Mouse (Mus musculus) embryo, embryonic 11 days (tissue): Measurements from ENCODE around the gene Slc39a8.

ENCODE experiments used
- DNase-seq: peaks from one replicate; pipeline ENCODE4 v3.0.0-alpha.2; 2015

Slc39a8 gene

DNA sequence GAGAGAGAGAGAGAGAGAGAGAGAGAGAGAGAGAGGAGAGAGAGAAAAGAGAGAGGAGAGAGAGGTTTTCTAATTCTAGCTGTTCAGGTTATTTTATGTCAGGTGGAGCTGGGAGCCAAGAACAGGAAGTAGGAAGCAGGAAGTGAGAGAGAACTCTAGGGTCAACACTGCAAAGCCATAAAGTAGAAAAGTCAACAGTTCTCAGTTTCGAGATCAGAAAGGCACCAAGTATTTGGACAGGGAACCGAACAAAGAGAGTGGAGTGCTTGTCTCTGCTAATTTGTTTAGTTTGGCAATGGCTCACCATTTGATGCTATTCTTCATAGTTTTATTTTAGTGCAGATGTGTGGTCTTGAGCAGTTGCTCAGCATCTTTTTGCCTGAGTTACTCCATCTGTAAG, 26.5 kb downstream of the Slc39a8 start:
- DNase-seq: no peak

DNA sequence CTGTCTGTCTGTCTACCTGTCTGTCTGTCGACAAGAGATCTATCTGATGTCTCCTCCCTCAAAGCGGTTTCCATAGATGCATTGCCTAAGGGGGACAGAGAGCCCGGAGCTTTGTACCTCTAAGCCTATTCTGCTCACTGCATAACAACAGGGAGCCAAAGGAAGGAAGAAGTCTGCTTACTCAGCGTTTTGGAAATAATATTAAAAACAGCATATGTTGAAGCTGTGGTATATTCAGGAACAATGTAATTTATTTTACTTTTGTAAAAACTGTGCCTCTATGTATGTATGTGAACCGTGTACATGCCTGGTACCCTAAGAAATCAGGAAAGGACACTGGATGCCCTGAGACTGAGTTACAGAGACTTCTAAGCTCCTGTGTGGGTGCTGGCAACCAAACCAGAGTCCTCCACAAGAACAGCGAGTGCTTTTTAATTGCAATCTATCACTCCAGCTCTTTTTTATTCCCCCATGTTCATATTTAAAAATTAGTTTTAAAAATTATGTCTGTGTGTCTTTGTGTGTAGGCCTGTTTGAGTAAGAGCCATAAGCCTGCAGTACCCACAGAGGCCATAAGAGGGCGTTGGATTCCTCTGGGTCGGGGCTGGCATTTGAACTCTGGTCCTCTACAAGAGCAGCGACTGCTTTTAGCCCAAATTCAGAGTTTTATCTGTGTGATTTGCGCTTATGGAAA, 28.7 kb downstream of the Slc39a8 start:
- DNase-seq: no peak

GRCm38 (mm10) chr3:135854298-135854984, 29.4 kb downstream of the Slc39a8 start:
- DNase-seq: no peak

DNA sequence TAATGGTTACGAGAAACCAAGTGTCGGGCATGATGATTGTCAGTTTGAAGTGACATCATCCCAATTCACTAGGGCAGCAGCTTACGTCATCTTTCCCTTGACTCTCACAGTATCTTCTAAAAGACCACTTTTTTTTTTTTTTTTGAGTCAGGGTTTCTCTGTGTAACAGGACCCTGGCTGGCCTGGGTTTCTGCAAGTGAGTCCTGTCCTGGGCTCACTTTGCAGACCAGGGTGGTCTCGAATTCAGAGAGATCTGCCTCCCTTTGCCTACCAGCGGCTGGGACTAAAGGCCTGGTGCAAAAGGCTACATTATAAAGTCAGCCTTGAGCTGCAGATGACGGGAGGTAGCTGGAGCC, 29.9 kb downstream of the Slc39a8 start:
- no peak for DNase-seq

DNA sequence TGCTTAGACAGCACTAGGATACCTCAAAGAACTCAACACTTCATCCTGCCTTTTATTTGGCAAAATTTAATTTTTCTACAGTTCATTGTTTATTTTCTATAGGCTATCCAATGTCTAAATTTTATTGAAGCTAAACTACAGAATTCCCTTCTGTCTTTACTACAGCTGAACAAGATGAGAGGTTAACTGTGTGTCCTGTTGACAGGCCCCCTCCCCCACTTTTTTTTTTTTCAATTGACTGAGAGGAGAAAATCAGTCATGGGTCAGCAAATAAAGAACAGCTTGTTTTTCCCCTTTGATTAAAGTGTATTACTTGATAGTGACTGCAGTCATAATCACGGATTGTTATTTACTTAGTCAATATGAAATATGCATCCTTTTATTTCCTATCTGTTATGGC, 31.2 kb downstream of the Slc39a8 start:
- peak; percentile 20 for DNase-seq

GRCm38 (mm10) chr3:135857134-135857533, 32.1 kb downstream of the Slc39a8 start:
- peak; percentile 22 for DNase-seq

GRCm38 (mm10) chr3:135859431-135859830, 34.4 kb downstream of the Slc39a8 start:
- no peak for DNase-seq

DNA sequence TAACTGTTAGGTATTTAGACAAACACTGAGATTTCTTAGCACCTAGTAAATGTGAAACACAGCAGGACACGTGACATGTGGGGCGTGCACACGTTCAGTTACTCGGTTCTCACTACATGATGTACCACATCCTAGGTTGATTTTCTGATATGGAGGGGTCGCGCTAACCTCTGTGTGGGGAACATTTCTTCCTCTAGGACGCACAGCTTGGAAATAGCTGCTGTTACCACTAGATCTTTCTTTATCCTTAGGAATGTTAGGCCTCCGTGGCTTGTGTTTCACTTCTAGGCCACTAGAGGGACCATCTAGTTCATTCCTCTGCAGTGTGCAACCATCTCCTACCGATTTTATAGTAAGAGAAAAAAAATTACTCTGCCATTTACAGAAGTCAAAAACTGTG, 37.7 kb downstream of the Slc39a8 start:
- peak; percentile 66 for DNase-seq

DNA sequence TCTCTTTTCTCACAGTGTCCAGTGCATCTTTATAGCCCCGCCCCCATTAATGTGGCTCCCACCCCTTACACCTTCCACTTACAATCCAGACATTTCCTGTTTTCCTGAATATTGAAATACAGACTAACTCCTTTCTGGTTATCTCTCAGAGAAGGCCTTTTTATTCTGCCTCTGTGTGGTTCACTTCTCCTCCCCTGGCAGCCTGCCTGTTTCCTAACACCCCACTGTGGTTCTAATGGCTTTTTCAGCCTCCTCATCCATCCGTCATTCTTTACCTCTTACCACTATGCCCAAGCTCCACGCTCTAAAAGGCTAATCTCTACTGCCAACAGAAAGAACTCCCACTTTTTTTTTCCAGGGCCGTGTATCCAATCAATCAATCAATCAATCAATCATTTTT, 44.0 kb downstream of the Slc39a8 start:
- no peak for DNase-seq

DNA sequence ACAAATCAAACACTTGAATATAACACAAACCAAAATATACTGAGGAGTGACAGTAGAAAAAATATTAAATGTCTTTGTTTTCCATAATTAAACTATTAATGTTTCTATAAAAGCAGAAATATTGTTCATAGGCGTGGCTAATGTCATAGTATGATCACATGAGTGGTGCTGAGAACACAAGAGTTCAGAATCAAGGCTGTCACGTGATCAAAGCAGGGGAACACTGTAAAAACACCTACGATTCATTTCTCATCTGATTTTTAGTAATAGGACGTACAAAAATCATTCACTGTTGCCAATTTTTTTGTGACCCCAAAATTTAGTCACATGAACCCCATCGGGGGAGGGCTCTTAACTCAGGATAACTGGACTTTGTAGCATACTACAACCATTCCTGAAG, 47.2 kb downstream of the Slc39a8 start:
- DNase-seq: no peak

- no peak for DNase-seq
These were observed 48.5 kb downstream of the Slc39a8 start for GRCm38 (mm10) chr3:135873596-135873995.

DNA sequence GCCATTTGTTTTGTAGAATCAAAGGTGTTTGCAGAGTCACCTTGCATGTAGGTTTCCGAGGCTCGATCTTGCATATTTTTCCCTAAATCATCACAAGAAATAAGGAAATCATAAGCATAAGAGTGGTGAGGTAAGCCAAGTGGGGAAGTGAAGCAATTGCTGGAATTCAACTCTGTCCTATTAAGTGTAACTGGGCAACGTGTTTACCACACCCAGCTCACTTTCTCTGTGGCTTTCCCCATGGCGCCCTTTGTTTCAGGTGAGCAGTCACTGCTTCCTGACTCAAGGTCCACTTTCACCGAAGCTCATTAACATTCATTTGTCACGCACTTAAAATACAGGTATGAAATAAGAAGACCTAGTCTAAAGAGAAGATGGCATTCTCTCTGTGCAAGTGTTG, 53.0 kb downstream of the Slc39a8 start:
- DNase-seq: no peak

DNA sequence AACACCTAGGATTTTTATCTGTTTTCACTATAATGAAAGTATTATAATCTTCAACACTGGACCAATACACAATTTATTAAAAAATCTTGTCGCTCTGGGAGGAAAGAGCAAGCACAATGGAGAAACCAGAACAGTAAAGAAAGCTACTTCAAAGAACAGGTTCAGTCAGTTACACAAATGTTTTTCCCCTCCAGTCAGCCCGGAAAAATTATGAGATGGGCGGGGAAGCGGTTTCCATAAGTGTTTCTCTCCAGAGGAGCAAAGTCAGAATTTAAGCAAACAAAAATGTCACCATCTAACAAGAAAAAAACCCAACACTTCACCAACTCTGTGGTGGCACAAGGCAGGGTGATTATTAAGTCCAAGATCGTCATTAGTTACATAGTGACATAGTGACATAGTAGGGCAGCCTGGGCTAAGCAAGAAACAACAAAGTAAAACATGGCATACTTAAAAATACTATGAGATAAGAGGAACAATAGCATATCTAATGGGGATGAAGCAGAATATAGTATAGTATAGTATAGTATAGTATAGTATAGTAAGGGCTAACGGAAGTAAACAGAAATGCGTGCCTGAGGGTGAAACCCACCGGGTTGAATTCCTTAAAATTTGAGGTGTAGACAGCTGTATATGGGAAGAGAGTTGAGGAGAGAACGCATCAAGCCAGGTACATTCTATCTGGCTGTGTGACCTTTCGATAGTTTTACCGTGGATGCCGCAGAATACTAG, 61.0 kb downstream of the Slc39a8 start:
- DNase-seq: no peak

DNA sequence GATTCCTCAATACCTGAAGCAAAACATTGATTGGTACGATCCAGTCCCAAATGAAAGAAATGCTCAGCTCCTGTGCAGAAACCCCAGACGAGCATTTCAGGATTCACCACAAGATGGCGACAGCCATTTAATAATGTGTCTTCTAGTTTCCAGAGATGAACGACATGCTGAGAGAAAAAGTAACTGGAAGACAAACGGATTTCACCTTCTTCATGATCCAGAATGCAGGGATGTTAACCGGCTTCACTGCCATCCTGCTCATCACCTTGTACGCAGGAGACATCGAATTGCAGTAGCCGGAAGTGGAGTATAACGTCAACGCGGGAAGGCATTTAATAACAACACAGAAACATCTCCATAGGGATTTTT, 61.6 kb downstream of the Slc39a8 start:
- peak; percentile 86 for DNase-seq

GRCm38 (mm10) chr3:135887033-135887855, 62.2 kb downstream of the Slc39a8 start:
- DNase-seq: peak; percentile 11

DNA sequence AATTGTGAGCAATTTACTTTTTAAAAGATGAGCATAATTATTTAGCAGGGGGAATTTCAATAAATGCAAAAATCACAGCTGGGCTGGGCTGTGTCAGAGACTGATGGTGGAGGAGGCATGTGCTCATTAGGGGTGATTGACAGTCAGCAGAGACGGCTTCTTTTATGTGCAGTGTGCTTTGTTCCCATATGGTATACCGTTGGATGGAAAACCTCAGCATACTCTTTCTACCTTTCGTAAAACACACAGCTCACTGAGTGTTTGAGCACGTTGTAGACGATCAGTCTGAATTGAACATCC, 62.7 kb downstream of the Slc39a8 start:
- peak; percentile 37 for DNase-seq

DNA sequence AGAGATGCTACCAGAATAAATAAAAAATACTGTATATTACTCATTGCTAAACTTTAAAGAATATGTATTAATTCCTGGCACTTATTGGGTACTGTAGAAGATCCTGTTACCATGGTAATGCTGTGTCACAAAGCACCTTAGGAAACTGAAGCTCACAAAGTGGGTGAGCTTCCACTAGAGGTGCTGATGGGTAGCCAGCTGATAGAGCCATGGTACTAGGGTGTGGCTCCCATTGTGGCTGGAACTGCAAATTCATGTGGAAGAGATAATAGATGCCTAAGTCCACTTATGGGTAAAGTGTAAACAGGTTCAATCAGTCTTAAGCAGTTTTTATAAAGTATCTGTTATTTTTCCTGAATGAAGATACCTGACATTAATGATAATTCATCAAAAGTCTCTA, 64.3 kb downstream of the Slc39a8 start:
- no peak for DNase-seq

DNA sequence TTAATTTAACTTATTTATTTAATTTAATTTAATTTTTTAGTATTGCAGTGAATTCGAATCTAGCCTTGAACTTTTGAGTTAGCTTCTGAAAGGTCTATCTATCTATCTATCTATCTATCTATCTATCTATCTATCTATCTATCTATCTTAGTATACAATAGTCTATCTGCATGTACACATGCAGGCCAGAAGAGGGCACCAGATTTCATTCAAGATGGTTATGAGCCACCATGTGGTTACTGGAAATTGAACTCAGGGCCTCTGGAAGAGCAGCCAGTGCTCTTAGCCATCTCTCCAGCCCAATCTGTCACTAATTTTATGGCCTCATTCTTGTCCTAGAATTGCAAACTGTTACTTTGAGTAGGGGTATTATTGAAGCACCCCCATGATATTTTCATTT, 78.3 kb downstream of the Slc39a8 start:
- DNase-seq: no peak

DNA sequence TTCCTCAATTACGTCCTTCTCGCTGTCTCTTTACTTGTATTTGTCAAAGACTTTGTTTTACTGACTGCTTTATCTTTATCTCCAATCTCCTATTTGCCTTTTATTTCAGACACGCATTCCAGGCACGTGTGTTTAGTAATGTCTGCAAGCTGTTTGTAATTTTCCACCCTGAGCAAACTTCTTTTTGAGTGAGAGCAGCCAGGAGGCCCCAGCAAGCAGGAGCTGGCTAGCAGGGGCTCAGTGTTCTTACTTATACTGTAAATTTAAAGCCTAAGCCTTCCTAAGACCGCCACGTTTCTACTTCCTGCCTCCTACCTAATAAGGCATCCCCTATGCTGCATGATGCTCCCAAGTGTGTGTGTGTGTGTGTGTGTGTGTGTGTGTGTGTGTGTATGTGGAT, 79.8 kb downstream of the Slc39a8 start:
- DNase-seq: no peak

DNA sequence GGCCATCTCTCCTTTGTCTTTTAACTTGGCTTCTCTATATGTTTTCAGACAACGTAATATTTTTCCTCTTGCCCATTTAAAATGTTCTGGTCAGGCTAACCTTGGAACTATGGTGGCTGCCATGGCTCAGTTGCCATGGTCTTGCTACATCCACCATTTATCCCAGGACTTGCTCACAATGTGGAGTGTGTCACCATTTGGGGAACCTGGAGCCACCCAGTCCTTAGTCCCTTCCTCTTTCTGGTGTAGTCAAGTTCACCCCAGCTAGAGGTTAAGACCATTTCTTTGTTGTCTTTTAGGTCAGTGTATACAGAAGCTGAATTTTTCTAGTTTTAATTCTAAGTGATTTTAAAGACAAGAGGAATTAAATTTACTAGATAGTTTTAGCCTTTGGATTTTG, 80.7 kb downstream of the Slc39a8 start:
- no peak for DNase-seq

DNA sequence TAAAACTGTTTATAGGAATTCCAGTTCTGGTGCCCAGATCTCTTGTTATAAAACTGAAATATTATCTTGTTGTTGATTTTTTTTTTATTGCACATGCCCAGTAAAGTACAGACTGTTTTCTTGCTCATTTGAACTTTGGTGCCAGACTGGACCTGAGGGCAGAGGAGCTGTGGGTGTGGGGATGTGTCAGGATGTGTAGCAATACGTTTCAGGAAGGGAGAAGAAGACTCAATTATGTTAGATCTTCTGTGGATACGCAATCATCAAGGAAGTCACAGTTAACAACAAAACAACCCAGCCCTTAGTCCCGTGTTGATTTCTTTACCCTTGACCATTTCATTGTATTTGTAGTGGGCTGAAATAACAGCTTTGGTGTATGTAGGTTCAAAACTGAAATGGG, 81.9 kb downstream of the Slc39a8 start:
- DNase-seq: no peak

GRCm38 (mm10) chr3:135915941-135916340, 90.9 kb downstream of the Slc39a8 start:
- DNase-seq: no peak

DNA sequence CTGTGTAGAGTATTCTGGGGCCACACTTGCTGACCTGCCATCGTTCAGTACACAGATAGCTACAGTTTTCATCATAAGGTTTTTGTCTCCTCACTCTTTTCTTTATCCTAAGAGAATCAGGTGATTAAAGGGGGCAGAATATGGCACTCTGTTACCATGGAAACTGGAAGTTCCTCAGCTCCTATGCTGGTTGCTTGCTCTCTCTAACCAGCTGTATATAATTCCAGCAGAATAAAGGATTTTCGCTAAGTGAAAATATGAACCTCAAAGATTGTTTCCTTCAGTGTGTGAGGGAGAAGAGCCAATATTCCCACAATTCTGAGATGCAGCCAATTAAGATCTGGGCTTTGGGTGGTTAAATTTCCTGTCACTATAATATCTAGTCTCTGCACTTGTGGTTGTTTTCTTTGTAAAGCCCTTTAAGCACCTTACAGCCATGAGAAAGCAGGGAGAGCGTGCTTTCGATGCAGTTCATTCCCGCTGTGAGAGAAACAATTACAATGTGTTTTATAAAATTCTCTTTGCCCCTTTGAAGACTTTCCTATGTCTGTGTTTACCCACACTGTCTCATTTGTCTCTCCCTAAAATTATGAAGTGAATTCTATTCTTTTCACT, 93.6 kb downstream of the Slc39a8 start:
- DNase-seq: peak; percentile 16
